In the genomic region with DNA sequence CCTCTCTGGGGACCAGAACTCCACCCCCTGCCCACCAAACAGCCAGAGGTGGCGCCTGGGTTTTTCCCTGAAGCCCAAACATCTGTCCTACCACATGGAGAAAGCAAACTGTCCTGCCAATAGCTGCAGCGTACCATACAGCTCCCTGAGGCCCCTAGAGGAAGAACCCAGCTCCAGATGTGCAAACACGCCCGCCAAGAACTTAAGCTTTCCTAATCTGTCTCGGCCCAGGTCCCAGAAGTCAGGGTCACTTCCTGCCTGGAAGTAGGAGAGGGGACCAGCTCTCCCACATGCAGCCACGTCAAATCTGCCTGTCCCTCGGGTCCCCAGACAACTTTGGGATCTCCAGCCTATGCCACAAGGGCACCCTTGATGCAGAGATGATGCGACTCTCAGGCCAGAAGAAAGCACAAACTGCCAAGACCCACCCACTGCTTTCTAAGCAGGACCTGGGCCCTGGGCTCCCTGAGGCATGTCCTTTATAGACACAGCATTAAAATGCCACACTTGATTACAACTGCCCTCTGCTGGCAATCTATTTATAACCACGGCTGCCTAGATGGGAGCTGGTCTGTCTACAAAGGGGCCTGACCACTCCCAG, we compare ENCODE assay signal across 8 mouse cellular contexts. TPM values are rescaled to one million over a fixed set of nuclear protein-coding genes. Genes with fewer than 3 reads are reported as not detected.
DNase-seq lines count a peak whose midpoint lies in the region; ATAC-seq and TF ChIP-seq lines count a peak whose summit lies in the region.

No protein-coding gene starts in this region.

- H3K27ac ChIP-seq in intestine, embryonic 14.5 days (ENCODE audit: low read depth) = peak overlapping the region; percentile 67
- H3K27ac ChIP-seq in lung, embryonic 14.5 days (ENCODE audit: low read depth) = peak overlapping the region; percentile 80

- ATAC-seq in intestine, embryonic 14.5 days (replicated peaks; ENCODE audit: low FRiP score, low TSS enrichment, low read depth) = no peak
- ATAC-seq in lung, embryonic 14.5 days (ENCODE audit: insufficient read depth) = peak; percentile 58

- H3K9me3 ChIP-seq in intestine, embryonic 14.5 days (ENCODE audit: control insufficient read depth, low read length) = no peaks in the 10 kb centered on the region
- no peaks in the 10 kb centered on the region for H3K9me3 ChIP-seq in lung, embryonic 14.5 days (ENCODE audit: low read depth, low read length)

- H3K4me3 ChIP-seq in intestine, embryonic 14.5 days (ENCODE audit: low read depth, low read length) = no peak overlapping the region
- H3K4me3 ChIP-seq in lung, embryonic 14.5 days (ENCODE audit: low read depth, low read length) = no peak overlapping the region

- DNase-seq in ovary, postnatal 36 days (ENCODE audit: low spot score) = peak; percentile 48
- no peak for DNase-seq in ovary, adult 18-20 months (ENCODE audit: low spot score)
- peak; percentile 83 for DNase-seq in gastrocnemius, postnatal 14 days
- DNase-seq in intestine, embryonic 14.5 days (ENCODE audit: low spot score) = no peak
- peak; percentile 88 for DNase-seq in lung, embryonic 14.5 days
- DNase-seq in skeletal muscle tissue, adult 2 months (ENCODE audit: low read depth, low spot score) = peak; percentile 82
- no peak for DNase-seq in natural killer cell, adult 2 months (ENCODE audit: low spot score in 2 of 2)
- DNase-seq in frontal cortex, postnatal 25 days (ENCODE audit: low spot score in 2 of 2) = no peak

- H3K27me3 ChIP-seq in intestine, embryonic 14.5 days (replicated peaks; ENCODE audit: control insufficient read depth, insufficient read depth, low read length) = peaks cover 12% of the 10 kb centered on the region
- peaks cover 7% of the 10 kb centered on the region for H3K27me3 ChIP-seq in lung, embryonic 14.5 days (ENCODE audit: insufficient read depth, low read length)

- H3K4me1 ChIP-seq in intestine, embryonic 14.5 days (replicated peaks; ENCODE audit: control insufficient read depth, insufficient read depth, low read length) = peaks cover 24% of the 10 kb centered on the region
- peaks cover 13% of the 10 kb centered on the region; the same call in 1 of the 2 replicates for H3K4me1 ChIP-seq in lung, embryonic 14.5 days (ENCODE audit: insufficient read depth)

- no peak overlapping the region for H3K9ac ChIP-seq in intestine, embryonic 14.5 days (ENCODE audit: low read length)
- H3K9ac ChIP-seq in lung, embryonic 14.5 days = no peak overlapping the region

- WGBS in intestine, embryonic 14.5 days = 29% methylated on average over 9 of the region's 9 CpGs
- WGBS in lung, embryonic 14.5 days = 14% methylated on average over 9 of the region's 9 CpGs

- H3K36me3 ChIP-seq in intestine, embryonic 14.5 days (ENCODE audit: control insufficient read depth, insufficient read depth, low read length) = no peaks in the 10 kb centered on the region
- no peaks in the 10 kb centered on the region for H3K36me3 ChIP-seq in lung, embryonic 14.5 days (ENCODE audit: insufficient read depth)

- intact Hi-C loops in gastrocnemius, postnatal 14 days (cut with DNase I; ENCODE audit: low total_unique reads) = no loop called here

- TF ChIP-seq CTCF in lung, embryonic 14.5 days (IDR thresholded peaks at IDR 0.05; ENCODE audit: low read depth) = peak; percentile 41

- H3K4me2 ChIP-seq in intestine, embryonic 14.5 days (ENCODE audit: low read length) = no peak overlapping the region
- H3K4me2 ChIP-seq in lung, embryonic 14.5 days = no peak overlapping the region

RNA-seq across cellular contexts. Expression of a gene that starts 1.5 kb away (rescaled TPM):
- 10 to 100 TPM; 18.0 to 21.0 TPM for total RNA-seq in gastrocnemius, postnatal 14 days (2021)
- 8.2 and 9.4 TPM in 2 replicates for polyA plus RNA-seq in intestine, embryonic 14.5 days (2014; fragmentation: Nextera tagmentation; extraction: Ambion mirVana)
- polyA plus RNA-seq in lung, embryonic 14.5 days (2014; fragmentation: Nextera tagmentation; extraction: Ambion mirVana) = 19.5 and 20.0 TPM in 2 replicates

RNA-seq across cellular contexts. Expression of a gene that starts 18.9 kb away (rescaled TPM):
- not detected for total RNA-seq in gastrocnemius, postnatal 14 days (2021)
- not detected in 2 replicates for polyA plus RNA-seq in intestine, embryonic 14.5 days (2014; fragmentation: Nextera tagmentation; extraction: Ambion mirVana)
- not detected in 2 replicates for polyA plus RNA-seq in lung, embryonic 14.5 days (2014; fragmentation: Nextera tagmentation; extraction: Ambion mirVana)

RNA-seq across cellular contexts. Expression of a gene that starts 24.5 kb away (rescaled TPM):
- total RNA-seq in gastrocnemius, postnatal 14 days (2021) = 10 to 100 TPM; 16.0 to 19.0 TPM
- polyA plus RNA-seq in intestine, embryonic 14.5 days (2014; fragmentation: Nextera tagmentation; extraction: Ambion mirVana) = 22.0 and 25.8 TPM in 2 replicates
- polyA plus RNA-seq in lung, embryonic 14.5 days (2014; fragmentation: Nextera tagmentation; extraction: Ambion mirVana) = 31.2 and 31.8 TPM in 2 replicates

RNA-seq across cellular contexts. Expression of a gene that starts 46.2 kb away (rescaled TPM):
- not detected for total RNA-seq in gastrocnemius, postnatal 14 days (2021)
- polyA plus RNA-seq in intestine, embryonic 14.5 days (2014; fragmentation: Nextera tagmentation; extraction: Ambion mirVana) = 1.7 and 1.8 TPM in 2 replicates
- 0.36 and 0.65 TPM in 2 replicates for polyA plus RNA-seq in lung, embryonic 14.5 days (2014; fragmentation: Nextera tagmentation; extraction: Ambion mirVana)

RNA-seq across cellular contexts. Expression of a gene that starts 53.0 kb away (rescaled TPM):
- total RNA-seq in gastrocnemius, postnatal 14 days (2021) = 100 to 1,000 TPM; 233 to 251 TPM
- polyA plus RNA-seq in intestine, embryonic 14.5 days (2014; fragmentation: Nextera tagmentation; extraction: Ambion mirVana) = 473 and 504 TPM in 2 replicates
- polyA plus RNA-seq in lung, embryonic 14.5 days (2014; fragmentation: Nextera tagmentation; extraction: Ambion mirVana) = 428 and 464 TPM in 2 replicates

Comparison
In these comparisons a context has a peak if more than half of its experiments do, and no peak if none do; other contexts are left out.
1. DNase-seq: peak in ovary, postnatal 36 days (single experiment), gastrocnemius, postnatal 14 days (single experiment), lung, embryonic 14.5 days (single experiment) and skeletal muscle tissue, adult 2 months (single experiment); none in ovary, adult 18-20 months (single experiment), intestine, embryonic 14.5 days (single experiment), natural killer cell, adult 2 months (0 of 2) and frontal cortex, postnatal 25 days (0 of 2).